Mouse (Mus musculus) 3T3-L1 (cell line): ENCODE measurements around the gene Inhba.

Experiments used
- DNase-seq: peaks from one replicate; pipeline ENCODE4 v3.0.0-alpha.2; 2015; ENCODE audit warnings: low read depth, low spot score

Gene Inhba

GRCm38 (mm10) chr13:16011372-16012242 lies at the start of gene Inhba:
Gene Inhba, plus strand, starts transcription at chr13:16011851.
- DNase-seq, result peak; percentile 63

- DNase-seq, result no peak
These were observed 35.1 kb upstream of the Inhba start for GRCm38 (mm10) chr13:15976584-15976983.

GRCm38 (mm10) chr13:15979551-15979950 lies 32.1 kb upstream of the Inhba start:
- DNase-seq, result no peak

GRCm38 (mm10) chr13:15982041-15982440 lies 29.6 kb upstream of the Inhba start:
- no peak for DNase-seq

GRCm38 (mm10) chr13:15985761-15986160 lies 25.9 kb upstream of the Inhba start:
- peak; percentile 42 for DNase-seq

- DNase-seq, result no peak
These were observed 25.5 kb upstream of the Inhba start for GRCm38 (mm10) chr13:15986172-15986571.

- DNase-seq, result no peak
These were observed 16.3 kb upstream of the Inhba start for GRCm38 (mm10) chr13:15995314-15995713.

- DNase-seq, result peak; percentile 71
These were observed 6.1 kb upstream of the Inhba start for GRCm38 (mm10) chr13:16005517-16005916.

GRCm38 (mm10) chr13:16007748-16008147 lies 3.9 kb upstream of the Inhba start:
- no peak for DNase-seq

- DNase-seq, result no peak
These were observed 3.3 kb upstream of the Inhba start for GRCm38 (mm10) chr13:16008348-16008747.

- peak; percentile 75 for DNase-seq
These were observed 1.7 kb upstream of the Inhba start for GRCm38 (mm10) chr13:16009766-16010465.

GRCm38 (mm10) chr13:16010586-16010985 lies 1.1 kb upstream of the Inhba start:
- no peak for DNase-seq

- peak; percentile 94 for DNase-seq
These were observed 714 bp downstream of the Inhba start for GRCm38 (mm10) chr13:16012243-16012887.

GRCm38 (mm10) chr13:16014166-16014565 lies 2.5 kb downstream of the Inhba start:
- DNase-seq, result peak; percentile 56

GRCm38 (mm10) chr13:16016506-16016905 lies 4.9 kb downstream of the Inhba start:
- DNase-seq, result peak; percentile 73

- DNase-seq, result peak; percentile 49
These were observed 5.7 kb downstream of the Inhba start for GRCm38 (mm10) chr13:16017338-16017737.

- peak; percentile 46 for DNase-seq
These were observed 6.1 kb downstream of the Inhba start for GRCm38 (mm10) chr13:16017777-16018176.

- peak; percentile 57 for DNase-seq
These were observed 7.3 kb downstream of the Inhba start for GRCm38 (mm10) chr13:16018807-16019510.

- peak; percentile 84 for DNase-seq
These were observed 9.0 kb downstream of the Inhba start for GRCm38 (mm10) chr13:16020659-16021058.

- DNase-seq, result no peak
These were observed 9.5 kb downstream of the Inhba start for GRCm38 (mm10) chr13:16021181-16021580.

- no peak for DNase-seq
These were observed 10.2 kb downstream of the Inhba start for GRCm38 (mm10) chr13:16021849-16022248.

GRCm38 (mm10) chr13:16022536-16022935 lies 10.9 kb downstream of the Inhba start:
- no peak for DNase-seq
